Mouse (Mus musculus): Measurements from ENCODE around the gene Ppm1m.

GRCm38 (mm10) chr9:106195693-106196092, 3.9 kb downstream of the Ppm1m start:
- TF ChIP-seq CTCF (conservative IDR thresholded peaks at IDR 0.05; ENCODE audit: insufficient read depth, insufficient read length, low read depth, low read length) = no peak
- TF ChIP-seq POLR2A (IDR thresholded peaks at IDR 0.05; ENCODE audit: low read depth, low read length) = no peak

All from kidney, adult 2 months (tissue).